Mouse (Mus musculus): ENCODE measurements around the gene Slco3a1.

DNA sequence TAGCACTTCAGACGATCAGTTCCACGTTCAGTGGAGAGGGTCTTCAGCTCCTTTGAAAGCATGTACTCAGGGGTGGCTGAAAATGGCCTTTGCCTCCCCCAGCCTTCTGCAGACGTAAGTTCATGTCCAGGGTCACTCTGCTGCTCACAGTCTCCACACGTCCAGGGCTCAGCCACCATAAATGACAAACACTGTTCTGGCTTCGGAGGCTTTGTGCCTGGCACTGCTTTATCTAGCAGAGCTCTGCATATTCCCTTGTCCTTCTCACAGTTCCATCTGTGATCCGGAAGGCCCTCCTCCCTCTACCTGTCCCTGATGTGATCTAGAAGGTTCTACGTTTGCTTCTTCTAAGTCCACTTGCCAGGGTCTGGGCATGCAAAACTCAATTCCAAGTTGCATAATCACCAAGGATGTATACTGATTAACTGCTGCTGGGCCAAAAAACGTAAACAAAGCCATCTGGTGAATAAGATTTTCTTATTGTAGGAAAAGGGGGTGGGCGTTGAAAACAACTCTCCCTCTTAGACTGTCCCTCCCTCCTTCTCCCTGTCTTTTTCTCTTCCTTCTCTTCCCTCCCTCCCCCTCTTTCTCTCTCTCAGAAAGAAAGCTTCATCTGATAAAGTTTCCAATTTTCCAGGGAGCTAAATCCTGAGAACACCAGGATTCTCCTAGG, 62.8 kb downstream of the Slco3a1 start:
- TF ChIP-seq CTCF (IDR thresholded peaks at IDR 0.05) (no peak), EP300 (IDR thresholded peaks at IDR 0.05) (no peak)

All from lung, postnatal 0 days (tissue).